Mouse (Mus musculus) liver (tissue): Measurements from ENCODE around the gene Mpp4.

Experiments
- DNase-seq: peaks from one replicate; pipeline ENCODE4 v3.0.0-alpha.2; 2020; ENCODE audit warnings: mixed read lengths

The Mpp4 gene

GRCm38 (mm10) chr1:59163030-59163461, at the start of gene Mpp4:
Gene Mpp4 (minus strand): TSS chr1:59163389.
- DNase-seq, result no peak

- DNase-seq, result no peak
Observed at GRCm38 (mm10) chr1:59212951-59213350, 49.8 kb upstream of the Mpp4 start.

GRCm38 (mm10) chr1:59212076-59212779, 49.0 kb upstream of the Mpp4 start:
- no peak for DNase-seq

GRCm38 (mm10) chr1:59211651-59212050, 48.5 kb upstream of the Mpp4 start:
- no peak for DNase-seq

GRCm38 (mm10) chr1:59208331-59208730, 45.1 kb upstream of the Mpp4 start:
- DNase-seq, result no peak

GRCm38 (mm10) chr1:59204489-59204888, 41.3 kb upstream of the Mpp4 start:
- DNase-seq, result no peak

- no peak for DNase-seq
Observed at GRCm38 (mm10) chr1:59202367-59202766, 39.2 kb upstream of the Mpp4 start.

- no peak for DNase-seq
Observed at GRCm38 (mm10) chr1:59201561-59201960, 38.4 kb upstream of the Mpp4 start.

- DNase-seq, result no peak
Observed at GRCm38 (mm10) chr1:59200960-59201359, 37.8 kb upstream of the Mpp4 start.

- DNase-seq, result no peak
Observed at GRCm38 (mm10) chr1:59194979-59195378, 31.8 kb upstream of the Mpp4 start.

GRCm38 (mm10) chr1:59187786-59188185, 24.6 kb upstream of the Mpp4 start:
- DNase-seq, result no peak

- no peak for DNase-seq
Observed at GRCm38 (mm10) chr1:59186317-59186716, 23.1 kb upstream of the Mpp4 start.

GRCm38 (mm10) chr1:59185410-59185809, 22.2 kb upstream of the Mpp4 start:
- no peak for DNase-seq

GRCm38 (mm10) chr1:59183045-59183444, 19.9 kb upstream of the Mpp4 start:
- DNase-seq, result peak; percentile 16

GRCm38 (mm10) chr1:59182373-59182772, 19.2 kb upstream of the Mpp4 start:
- no peak for DNase-seq

GRCm38 (mm10) chr1:59180003-59180402, 16.8 kb upstream of the Mpp4 start:
- DNase-seq, result no peak

- DNase-seq, result no peak
Observed at GRCm38 (mm10) chr1:59178401-59178800, 15.2 kb upstream of the Mpp4 start.

- DNase-seq, result peak; percentile 36
Observed at GRCm38 (mm10) chr1:59174514-59175373, 11.6 kb upstream of the Mpp4 start.

GRCm38 (mm10) chr1:59173023-59173422, 9.8 kb upstream of the Mpp4 start:
- DNase-seq, result no peak

- DNase-seq, result no peak
Observed at GRCm38 (mm10) chr1:59171875-59172274, 8.7 kb upstream of the Mpp4 start.

GRCm38 (mm10) chr1:59170290-59170689, 7.1 kb upstream of the Mpp4 start:
- no peak for DNase-seq

GRCm38 (mm10) chr1:59169586-59169985, 6.4 kb upstream of the Mpp4 start:
- no peak for DNase-seq

GRCm38 (mm10) chr1:59168556-59168955, 5.4 kb upstream of the Mpp4 start:
- no peak for DNase-seq
